Mouse (Mus musculus): Measurements from ENCODE around the gene Ip6k2. TPM values are rescaled to one million over a fixed set of nuclear protein-coding genes. Genes with fewer than 3 reads are reported as not detected.

Gene Ip6k2
- polyA plus RNA-seq, 1 experiment, result 53.8 TPM

- H3K4me1 ChIP-seq (ENCODE audit: control insufficient read depth, insufficient read depth, insufficient read length, low read length), result peaks cover 21% of the 10 kb centered on the region
- 39% methylated on average over 3 of the region's 3 CpGs for WGBS
- H3K4me3 ChIP-seq (ENCODE audit: low read depth, low read length), result no peak overlapping the region
- no peak overlapping the region for H3K27ac ChIP-seq (ENCODE audit: insufficient read depth, low read depth, low read length)
- H3K36me3 ChIP-seq (ENCODE audit: control insufficient read depth, insufficient read depth, low read length), result peaks cover 12% of the 10 kb centered on the region
- H3K27me3 ChIP-seq (ENCODE audit: control insufficient read depth, insufficient read depth, low read length), result no peaks in the 10 kb centered on the region
- TF ChIP-seq POLR2A (IDR thresholded peaks at IDR 0.05; ENCODE audit: low read depth, low read length) (no peak), CTCF (IDR thresholded peaks at IDR 0.05; ENCODE audit: extremely low read depth, insufficient read length, insufficient replicate concordance, low read depth, low read length) (no peak)
Observed at GRCm38 (mm10) chr9:108792730-108793129, 9.1 kb downstream of the Ip6k2 start.

- WGBS, result 21% methylated on average over 2 of the region's 2 CpGs
- TF ChIP-seq POLR2A (IDR thresholded peaks at IDR 0.05; ENCODE audit: low read depth, low read length), result no peak
- TF ChIP-seq CTCF (IDR thresholded peaks at IDR 0.05; ENCODE audit: extremely low read depth, insufficient read length, insufficient replicate concordance, low read depth, low read length), result no peak
- H3K4me1 ChIP-seq (ENCODE audit: control insufficient read depth, insufficient read depth, insufficient read length, low read length), result peaks cover 29% of the 10 kb centered on the region
- H3K36me3 ChIP-seq (ENCODE audit: control insufficient read depth, insufficient read depth, low read length), result peaks cover 27% of the 10 kb centered on the region
- no peaks in the 10 kb centered on the region for H3K27me3 ChIP-seq (ENCODE audit: control insufficient read depth, insufficient read depth, low read length)
- H3K4me3 ChIP-seq (ENCODE audit: low read depth, low read length), result no peak overlapping the region
- H3K27ac ChIP-seq (ENCODE audit: insufficient read depth, low read depth, low read length), result peak overlapping the region; percentile 93
Observed at GRCm38 (mm10) chr9:108795281-108795680, 11.7 kb downstream of the Ip6k2 start.

DNA sequence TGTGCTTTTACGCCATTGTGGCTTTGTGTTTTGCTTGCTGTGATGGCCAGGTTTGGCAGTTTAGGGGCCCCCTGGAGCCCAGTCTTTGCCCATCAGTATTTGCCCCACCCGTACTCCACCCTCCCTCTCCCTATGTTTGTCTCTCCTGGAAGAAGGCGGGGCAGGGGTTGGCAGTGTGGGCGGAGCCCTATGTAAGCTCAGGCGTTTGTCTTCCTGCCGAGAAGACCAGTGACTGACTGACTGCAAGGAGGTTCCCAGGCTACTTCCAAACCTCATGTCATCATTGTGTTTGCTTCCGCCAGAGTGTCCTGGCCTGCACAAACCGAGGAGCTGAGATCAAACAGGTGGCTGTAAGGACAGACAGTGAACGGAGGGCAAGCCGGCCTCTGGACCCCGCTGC, 12.2 kb downstream of the Ip6k2 start:
- 18% methylated on average over 11 of the region's 11 CpGs for WGBS
- Histone ChIP-seq H3K27ac (ENCODE audit: insufficient read depth, low read depth, low read length) (peak overlapping the region; percentile 64), H3K4me1 (ENCODE audit: control insufficient read depth, insufficient read depth, insufficient read length, low read length) (peaks cover 29% of the 10 kb centered on the region), H3K27me3 (ENCODE audit: control insufficient read depth, insufficient read depth, low read length) (no peaks in the 10 kb centered on the region), H3K4me3 (ENCODE audit: low read depth, low read length) (peak overlapping the region; percentile 51), H3K36me3 (ENCODE audit: control insufficient read depth, insufficient read depth, low read length) (peaks cover 27% of the 10 kb centered on the region)
- TF ChIP-seq POLR2A (IDR thresholded peaks at IDR 0.05; ENCODE audit: low read depth, low read length) (peak; percentile 36; the same call in 1 of the 2 replicates), CTCF (IDR thresholded peaks at IDR 0.05; ENCODE audit: extremely low read depth, insufficient read length, insufficient replicate concordance, low read depth, low read length) (no peak)

DNA sequence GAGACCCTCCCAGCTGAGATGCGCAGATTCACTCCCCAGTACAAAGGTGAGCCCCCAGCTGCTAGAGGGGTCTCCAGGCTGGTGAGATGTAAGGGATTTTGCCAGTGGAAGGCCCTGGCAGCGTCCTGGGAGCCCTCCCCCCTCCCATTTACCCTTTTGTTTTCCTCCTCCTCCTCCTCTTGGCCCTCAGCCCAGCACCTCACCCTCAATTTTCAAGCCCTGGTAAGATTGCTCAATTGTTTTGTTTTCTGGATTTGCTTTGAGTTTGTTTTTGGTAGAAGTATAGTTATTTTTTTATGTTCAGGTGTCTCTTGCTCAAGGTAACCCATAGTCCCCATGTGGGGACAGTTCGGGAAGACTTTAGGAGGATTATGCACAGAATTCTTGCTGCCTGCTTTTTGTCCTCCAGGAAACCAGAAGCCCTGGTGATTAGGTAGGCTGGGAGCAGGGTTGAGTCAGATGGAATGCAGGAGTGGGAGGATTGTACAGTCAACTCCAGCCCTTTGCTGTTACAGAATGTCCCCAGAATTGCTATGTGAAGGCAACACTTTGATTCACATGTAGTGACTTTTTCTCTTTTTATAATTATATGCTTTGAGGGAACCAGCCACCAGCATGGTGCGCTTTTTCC, 12.9 kb downstream of the Ip6k2 start:
- H3K4me3 ChIP-seq (ENCODE audit: low read depth, low read length), result peak overlapping the region; percentile 51
- H3K4me1 ChIP-seq (ENCODE audit: control insufficient read depth, insufficient read depth, insufficient read length, low read length), result peaks cover 29% of the 10 kb centered on the region
- H3K36me3 ChIP-seq (ENCODE audit: control insufficient read depth, insufficient read depth, low read length), result peaks cover 31% of the 10 kb centered on the region
- TF ChIP-seq CTCF (IDR thresholded peaks at IDR 0.05; ENCODE audit: extremely low read depth, insufficient read length, insufficient replicate concordance, low read depth, low read length) (no peak), POLR2A (IDR thresholded peaks at IDR 0.05; ENCODE audit: low read depth, low read length) (no peak)
- 51% methylated on average over 4 of the region's 4 CpGs for WGBS
- peak overlapping the region; percentile 64 for H3K27ac ChIP-seq (ENCODE audit: insufficient read depth, low read depth, low read length)
- H3K27me3 ChIP-seq (ENCODE audit: control insufficient read depth, insufficient read depth, low read length), result no peaks in the 10 kb centered on the region

DNA sequence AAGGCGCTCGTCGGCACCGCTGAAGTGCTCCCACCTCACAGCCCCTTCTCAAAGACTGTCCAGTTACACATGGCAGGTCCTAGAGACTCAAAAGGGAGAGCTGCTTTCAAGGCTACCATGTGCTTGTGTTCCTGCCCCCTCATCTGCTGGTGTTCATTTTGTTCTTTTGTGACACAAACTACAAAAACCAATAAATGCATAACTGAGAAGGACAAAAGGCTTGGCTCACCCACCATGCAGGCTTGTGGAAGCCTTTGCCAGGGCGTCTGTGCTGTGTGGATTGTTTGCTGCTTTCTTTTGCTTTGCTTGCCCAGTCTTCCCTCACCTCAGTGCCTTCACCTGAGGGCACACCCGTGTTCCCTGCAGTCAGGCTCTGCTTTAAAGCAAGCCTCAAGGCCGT, 13.9 kb downstream of the Ip6k2 start:
- Histone ChIP-seq H3K4me1 (ENCODE audit: control insufficient read depth, insufficient read depth, insufficient read length, low read length) (peaks cover 24% of the 10 kb centered on the region), H3K27ac (ENCODE audit: insufficient read depth, low read depth, low read length) (no peak overlapping the region), H3K36me3 (ENCODE audit: control insufficient read depth, insufficient read depth, low read length) (peaks cover 36% of the 10 kb centered on the region), H3K27me3 (ENCODE audit: control insufficient read depth, insufficient read depth, low read length) (no peaks in the 10 kb centered on the region), H3K4me3 (ENCODE audit: low read depth, low read length) (no peak overlapping the region)
- TF ChIP-seq CTCF (IDR thresholded peaks at IDR 0.05; ENCODE audit: extremely low read depth, insufficient read length, insufficient replicate concordance, low read depth, low read length) (no peak), POLR2A (IDR thresholded peaks at IDR 0.05; ENCODE audit: low read depth, low read length) (no peak)
- WGBS, result 81% methylated on average over 7 of the region's 7 CpGs

DNA sequence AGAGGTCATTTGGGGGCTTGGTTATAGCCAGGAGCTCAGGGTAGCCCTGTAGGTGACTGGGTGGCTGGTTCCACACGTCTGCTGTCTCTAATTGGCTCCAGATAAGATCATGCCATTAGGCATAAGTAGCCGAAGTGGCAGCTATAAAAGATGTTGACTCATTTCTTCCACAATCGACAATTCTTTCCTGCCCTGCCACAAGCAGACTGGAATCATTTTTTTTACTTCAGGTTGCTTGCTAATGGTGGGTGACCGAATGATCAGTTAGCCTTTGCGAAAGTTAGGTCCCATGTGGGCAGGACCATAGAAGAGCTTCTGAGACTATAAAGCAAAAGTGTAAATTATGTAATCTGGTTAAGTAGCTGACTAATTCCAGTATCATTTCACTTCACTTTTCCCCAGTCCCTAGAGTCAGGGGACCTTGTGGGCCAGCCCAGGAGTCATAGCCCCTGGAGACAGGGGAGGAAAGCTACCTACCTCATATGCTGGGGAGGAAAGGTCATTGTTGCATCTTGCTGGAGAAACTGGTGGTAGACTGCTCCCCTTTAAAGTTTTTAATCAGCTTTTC, 15.0 kb downstream of the Ip6k2 start:
- H3K27me3 ChIP-seq (ENCODE audit: control insufficient read depth, insufficient read depth, low read length), result no peaks in the 10 kb centered on the region
- peaks cover 18% of the 10 kb centered on the region for H3K4me1 ChIP-seq (ENCODE audit: control insufficient read depth, insufficient read depth, insufficient read length, low read length)
- WGBS, result 40% methylated on average over 5 of the region's 5 CpGs
- no peak overlapping the region for H3K4me3 ChIP-seq (ENCODE audit: low read depth, low read length)
- peak overlapping the region; percentile 52; the same call in 1 of the 2 replicates for H3K27ac ChIP-seq (ENCODE audit: insufficient read depth, low read depth, low read length)
- H3K36me3 ChIP-seq (ENCODE audit: control insufficient read depth, insufficient read depth, low read length), result peaks cover 36% of the 10 kb centered on the region
- TF ChIP-seq CTCF (IDR thresholded peaks at IDR 0.05; ENCODE audit: extremely low read depth, insufficient read length, insufficient replicate concordance, low read depth, low read length) (no peak), POLR2A (IDR thresholded peaks at IDR 0.05; ENCODE audit: low read depth, low read length) (no peak)

DNA sequence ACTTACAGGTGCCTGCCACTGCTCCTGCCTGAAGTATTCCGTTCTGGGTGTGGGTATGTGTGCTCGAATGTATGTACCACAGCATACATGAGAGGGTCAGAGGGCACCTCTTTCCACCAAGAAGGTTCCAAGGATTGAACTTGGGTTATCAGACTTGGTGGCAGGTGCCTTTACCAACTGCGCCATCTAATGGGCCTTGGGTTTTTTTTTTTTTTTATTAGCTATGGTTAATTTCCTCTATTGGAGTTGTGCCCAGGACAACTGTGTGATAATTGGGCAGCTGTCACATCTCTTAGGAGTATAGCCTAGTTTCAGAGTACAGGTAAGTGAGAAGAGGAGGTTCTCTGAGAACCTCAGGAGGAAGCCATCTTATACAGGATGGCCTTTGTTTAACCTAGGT, 16.0 kb downstream of the Ip6k2 start:
- TF ChIP-seq POLR2A (IDR thresholded peaks at IDR 0.05; ENCODE audit: low read depth, low read length) (no peak), CTCF (IDR thresholded peaks at IDR 0.05; ENCODE audit: extremely low read depth, insufficient read length, insufficient replicate concordance, low read depth, low read length) (no peak)
- Histone ChIP-seq H3K4me1 (ENCODE audit: control insufficient read depth, insufficient read depth, insufficient read length, low read length) (peaks cover 17% of the 10 kb centered on the region), H3K36me3 (ENCODE audit: control insufficient read depth, insufficient read depth, low read length) (peaks cover 44% of the 10 kb centered on the region), H3K27ac (ENCODE audit: insufficient read depth, low read depth, low read length) (peak overlapping the region; percentile 66), H3K4me3 (ENCODE audit: low read depth, low read length) (no peak overlapping the region), H3K27me3 (ENCODE audit: control insufficient read depth, insufficient read depth, low read length) (no peaks in the 10 kb centered on the region)
- 27% methylated on average over 3 of the region's 3 CpGs for WGBS

All from small intestine, adult 2 months (tissue).